8 mouse cellular contexts compared by ENCODE assay signal in the genomic region with DNA sequence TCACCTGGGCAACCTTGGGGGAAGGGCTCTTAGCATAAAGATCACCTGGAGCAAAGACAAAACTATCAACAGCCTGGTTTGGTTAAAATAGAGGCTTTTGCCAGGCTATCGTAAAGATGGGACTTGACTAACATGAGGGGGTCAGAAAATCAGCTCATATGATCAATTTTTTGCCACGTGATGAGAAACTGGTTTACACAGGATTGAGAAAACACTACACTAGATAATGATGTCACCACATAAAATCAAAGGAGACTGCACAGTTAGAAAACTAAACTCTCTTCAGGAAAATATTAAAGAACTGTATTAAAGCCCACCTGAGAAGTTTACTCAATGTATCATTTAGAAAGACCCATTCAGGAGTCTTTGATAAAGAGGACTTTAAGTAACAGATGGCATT. TPM values are rescaled to one million over a fixed set of nuclear protein-coding genes. Genes with fewer than 3 reads are reported as not detected.
DNase-seq lines count a peak whose midpoint lies in the region; ATAC-seq and TF ChIP-seq lines count a peak whose summit lies in the region.

No protein-coding gene starts in this region.

- intact Hi-C loops in heart, adult 2 months (cut with DNase I), result loop anchor here (2.0 kb wide), 1 partner anchor 14 kb away; no protein-coding TSS in a partner anchor
- intact Hi-C loops in heart, postnatal 10 days (cut with DNase I), result loop anchor here (1.0 to 5.0 kb wide), 3 partner anchors 14 to 192 kb away; a partner anchor contains a TSS

- no peak for TF ChIP-seq CTCF in heart, adult 2 months (IDR thresholded peaks at IDR 0.05)

- H3K4me2 ChIP-seq in forebrain, embryonic 12.5 days, result peak overlapping the region; percentile 76
- H3K4me2 ChIP-seq in liver, embryonic 13.5 days, result peak overlapping the region; percentile 70

- no peak overlapping the region for H3K9ac ChIP-seq in heart, adult 2 months (ENCODE audit: low read depth, low read length)
- H3K9ac ChIP-seq in forebrain, embryonic 12.5 days, result peak overlapping the region; percentile 95; the same call in 1 of the 2 replicates
- H3K9ac ChIP-seq in liver, embryonic 13.5 days, result peak overlapping the region; percentile 100

- H3K4me3 ChIP-seq in heart, adult 2 months, result peak overlapping the region; percentile 93
- H3K4me3 ChIP-seq in forebrain, embryonic 12.5 days (replicated peaks), result peak overlapping the region; percentile 93
- peak overlapping the region; percentile 96 for H3K4me3 ChIP-seq in liver, embryonic 13.5 days (replicated peaks)

- H3K27ac ChIP-seq in heart, adult 2 months, result peak overlapping the region; percentile 93
- H3K27ac ChIP-seq in forebrain, embryonic 12.5 days, result no peak overlapping the region
- H3K27ac ChIP-seq in liver, embryonic 13.5 days, result peak overlapping the region; percentile 96

- no peak for TF ChIP-seq POLR2A in heart, adult 2 months (IDR thresholded peaks at IDR 0.05; ENCODE audit: insufficient read depth, low read depth, low read length)

- no peak for ATAC-seq in forebrain, embryonic 12.5 days (ENCODE audit: low FRiP score)
- ATAC-seq in liver, embryonic 13.5 days (ENCODE audit: low read depth), result no peak

- H3K36me3 ChIP-seq in heart, adult 2 months (ENCODE audit: control insufficient read depth, insufficient read depth, low read length), result peaks cover 22% of the 10 kb centered on the region
- H3K36me3 ChIP-seq in forebrain, embryonic 12.5 days (replicated peaks), result peaks cover 11% of the 10 kb centered on the region; the same call in 1 of the 2 replicates
- H3K36me3 ChIP-seq in liver, embryonic 13.5 days, result peaks cover 14% of the 10 kb centered on the region

- DNase-seq in heart, adult 2 months, result no peak
- no peak for DNase-seq in heart, postnatal 10 days
- DNase-seq in 3T3-L1 (ENCODE audit: low read depth, low spot score), result peak; percentile 29
- no peak for DNase-seq in liver, embryonic 13.5 days
- DNase-seq in spleen, adult 12 weeks (ENCODE audit: low spot score), result no peak
- DNase-seq in urinary bladder, adult 18-20 months (ENCODE audit: low spot score in 2 of 2), result no peak
- DNase-seq in layer of hippocampus, adult 8-10 months (ENCODE audit: low spot score in 2 of 2), result no peak

- peaks cover 5% of the 10 kb centered on the region for H3K4me1 ChIP-seq in heart, adult 2 months (ENCODE audit: control insufficient read depth, insufficient read depth, low read length)
- peaks cover 10% of the 10 kb centered on the region for H3K4me1 ChIP-seq in forebrain, embryonic 12.5 days
- H3K4me1 ChIP-seq in liver, embryonic 13.5 days (replicated peaks), result peaks cover 51% of the 10 kb centered on the region

- 37% methylated on average over 2 of the region's 2 CpGs for WGBS in heart, adult 2 months
- 52% methylated on average over 2 of the region's 2 CpGs for WGBS in forebrain, embryonic 12.5 days
- 46% methylated on average over 2 of the region's 2 CpGs for WGBS in liver, embryonic 13.5 days (ENCODE audit: insufficient replicate concordance)

- no peaks in the 10 kb centered on the region for H3K27me3 ChIP-seq in heart, adult 2 months (ENCODE audit: control insufficient read depth, insufficient read depth, low read length)
- no peaks in the 10 kb centered on the region for H3K27me3 ChIP-seq in forebrain, embryonic 12.5 days
- peaks cover 7% of the 10 kb centered on the region for H3K27me3 ChIP-seq in liver, embryonic 13.5 days

- peaks cover 9% of the 10 kb centered on the region; the same call in 1 of the 2 replicates for H3K79me2 ChIP-seq in heart, adult 2 months (replicated peaks; ENCODE audit: control insufficient read depth, insufficient read depth, low read length)

- no peak for TF ChIP-seq EP300 in heart, adult 2 months (IDR thresholded peaks at IDR 0.05; ENCODE audit: insufficient read depth, low read depth, low read length)

- H3K9me3 ChIP-seq in forebrain, embryonic 12.5 days, result no peaks in the 10 kb centered on the region
- no peaks in the 10 kb centered on the region for H3K9me3 ChIP-seq in liver, embryonic 13.5 days (replicated peaks)

RNA-seq across cellular contexts. Expression of a gene that starts 9.4 kb away (rescaled TPM):
- 100 to 1,000 TPM; 109 to 112 TPM for total RNA-seq in heart, adult 2 months (2021)
- polyA plus RNA-seq in heart, adult 2 months (2012; rRNA removed), result 40.5 and 87.0 TPM in 2 replicates
- 100 to 1,000 TPM; 107 to 112 TPM for total RNA-seq in heart, postnatal 10 days (2021)
- 49.1 and 53.8 TPM in 2 replicates for polyA plus RNA-seq in forebrain, embryonic 12.5 days (2016; fragmentation: Nextera tagmentation; extraction: Ambion mirVana)
- 30.5 and 31.1 TPM in 2 replicates for polyA plus RNA-seq in liver, embryonic 13.5 days (2015; fragmentation: Nextera tagmentation; extraction: Ambion mirVana)
- total RNA-seq in layer of hippocampus, adult 8-10 months (2022), result 100 to 1,000 TPM; 157 to 186 (median 170) TPM

RNA-seq across cellular contexts. Expression of a gene that starts 56.0 kb away (rescaled TPM):
- total RNA-seq in heart, adult 2 months (2021), result not detected
- polyA plus RNA-seq in heart, adult 2 months (2012; rRNA removed), result not detected in 2 replicates
- total RNA-seq in heart, postnatal 10 days (2021), result not detected
- polyA plus RNA-seq in forebrain, embryonic 12.5 days (2016; fragmentation: Nextera tagmentation; extraction: Ambion mirVana), result not detected in 2 replicates
- not detected in 2 replicates for polyA plus RNA-seq in liver, embryonic 13.5 days (2015; fragmentation: Nextera tagmentation; extraction: Ambion mirVana)
- not detected for total RNA-seq in layer of hippocampus, adult 8-10 months (2022)
